Mouse (Mus musculus) cerebellum, adult 2 months (tissue): ENCODE measurements around the gene Actl7a. TPM values are rescaled to one million over a fixed set of nuclear protein-coding genes. Genes with fewer than 3 reads are reported as not detected.

Experiments
- DNase-seq, 2 experiments: peaks; one replicate each; pipeline ENCODE4 v3.0.0; 2021
- H3K27ac ChIP-seq: fragments of 200-500 bp; 2 replicates; pipeline ENCODE4 v1.5.1; 2012; ENCODE audit warnings: low read length, control low read depth, inconsistent platforms; ENCODE audit not compliant: insufficient read depth
- H3K27me3 ChIP-seq: fragments of 200-500 bp; 2 replicates; pipeline ENCODE4 v1.6.1; 2012; ENCODE audit warnings: inconsistent platforms, mild to moderate bottlenecking, low read length, moderate library complexity; ENCODE audit not compliant: control insufficient read depth, insufficient read depth
- H3K4me1 ChIP-seq: fragments of 200-500 bp; 2 replicates; pipeline ENCODE4 v1.6.1; 2011; ENCODE audit warnings: low read length; ENCODE audit not compliant: control insufficient read depth, insufficient read depth
- H3K4me3 ChIP-seq: fragments of 200-500 bp; replicated peaks from 2 replicates; pipeline ENCODE3; 2011; ENCODE audit warnings: mild to moderate bottlenecking, low read depth, low read length, control low read depth; ENCODE audit not compliant: insufficient read depth
- CTCF ChIP-seq: fragments of 200-500 bp; IDR thresholded peaks from 2 replicates; pipeline ENCODE4 v1.5.1; 2011; ENCODE audit warnings: low read depth, mild to moderate bottlenecking, control low read depth, low read length, moderate library complexity, borderline replicate concordance; ENCODE audit not compliant: insufficient read depth
- POLR2A ChIP-seq: fragments of 200-500 bp; IDR thresholded peaks from 2 replicates; pipeline ENCODE4 v1.6.1; 2011; ENCODE audit warnings: low read length, control low read depth, borderline replicate concordance; ENCODE audit not compliant: insufficient read depth
- WGBS: fragments of 180-500 bp; shearing (Covaris S2); methylation state at CpG from one replicate; pipeline ENCODE4 v1.1.7; 2018; 5-methylcytosine and 5-hydroxymethylcytosine counted together
- polyA plus RNA-seq: library from polyadenylated mRNA; depleted of rRNA; stranded (reverse); fragments of >200 nt; gene quantifications from 2 replicates; pipeline ENCODE4 v1.2.3, GENCODE M21; 2012

The Actl7a gene
- polyA plus RNA-seq, 1 experiment = not detected

DNA sequence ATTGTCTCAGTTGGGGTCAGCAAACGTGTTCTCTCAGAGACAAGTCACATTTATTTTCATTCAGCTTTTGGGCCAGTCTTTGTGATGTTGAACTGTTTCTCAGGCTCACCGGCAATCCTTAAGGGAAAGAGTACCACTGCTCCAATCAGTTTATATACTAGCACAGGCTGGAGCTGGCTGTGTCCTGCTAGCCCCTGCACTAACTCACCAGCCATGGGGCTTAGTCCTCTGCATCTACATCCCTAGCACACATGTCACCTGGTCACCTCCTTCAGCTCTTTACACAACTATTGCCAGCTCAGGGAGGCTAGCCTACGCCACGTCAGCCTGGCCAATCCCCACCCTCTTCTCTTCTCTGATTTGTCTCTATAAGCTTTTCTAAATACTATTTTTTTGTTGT lies 515 bp upstream of the Actl7a start:
- 88% methylated on average over 4 of the region's 4 CpGs for WGBS
- no peak for DNase-seq
- H3K4me3 ChIP-seq = no peak overlapping the region
- TF ChIP-seq POLR2A (no peak), CTCF (no peak)
- H3K27me3 ChIP-seq = no peaks in the 10 kb centered on the region
- no peak overlapping the region for H3K27ac ChIP-seq
- H3K4me1 ChIP-seq = no peaks in the 10 kb centered on the region

DNA sequence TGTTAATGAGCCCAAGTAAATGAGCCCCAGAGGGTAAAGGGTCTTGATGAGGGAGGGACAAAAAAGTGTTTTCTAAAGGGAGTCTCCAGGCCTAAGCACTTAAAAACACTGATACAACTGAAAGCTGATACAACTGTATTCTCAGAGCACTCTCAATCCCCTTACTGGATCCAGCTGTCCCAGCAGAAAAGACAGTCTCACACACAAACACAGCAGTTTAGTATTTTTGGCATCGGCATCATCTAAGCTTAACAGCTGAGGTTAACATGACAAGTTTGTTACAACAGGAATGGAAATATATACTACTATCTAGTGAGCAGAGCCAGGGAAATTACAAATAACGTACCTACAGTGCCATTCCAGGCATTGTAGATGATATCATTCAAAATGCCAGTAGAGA lies 3.1 kb downstream of the Actl7a start:
- no peak overlapping the region for H3K4me3 ChIP-seq
- H3K27me3 ChIP-seq = no peaks in the 10 kb centered on the region
- H3K27ac ChIP-seq = no peak overlapping the region
- DNase-seq = no peak
- 97% methylated on average over 2 of the region's 2 CpGs for WGBS
- no peaks in the 10 kb centered on the region for H3K4me1 ChIP-seq
- TF ChIP-seq CTCF (no peak), POLR2A (no peak)

DNA sequence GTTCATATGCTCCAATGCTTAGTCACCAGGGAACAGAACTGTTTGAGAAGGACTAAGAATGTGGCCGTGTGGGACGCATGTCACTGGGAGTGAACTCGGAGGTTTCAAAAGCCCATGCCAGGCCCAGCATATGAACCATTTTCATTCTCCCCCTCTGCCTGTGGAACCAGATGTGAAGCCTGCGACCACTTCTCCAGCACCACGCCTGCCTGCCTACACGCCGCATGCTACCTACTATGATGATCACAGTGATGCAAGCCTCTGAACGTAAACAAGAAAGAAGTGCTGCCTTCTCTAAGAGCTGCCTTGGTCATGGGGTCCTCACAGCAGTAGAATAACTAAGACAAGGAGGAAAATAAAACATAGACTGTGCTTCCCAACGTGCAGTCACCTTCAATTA lies 4.2 kb downstream of the Actl7a start:
- H3K27ac ChIP-seq = no peak overlapping the region
- no peak for DNase-seq
- no peak overlapping the region for H3K4me3 ChIP-seq
- WGBS = 97% methylated on average over 9 of the region's 9 CpGs
- no peak for TF ChIP-seq POLR2A
- TF ChIP-seq CTCF = no peak
- no peaks in the 10 kb centered on the region for H3K4me1 ChIP-seq
- no peaks in the 10 kb centered on the region for H3K27me3 ChIP-seq

DNA sequence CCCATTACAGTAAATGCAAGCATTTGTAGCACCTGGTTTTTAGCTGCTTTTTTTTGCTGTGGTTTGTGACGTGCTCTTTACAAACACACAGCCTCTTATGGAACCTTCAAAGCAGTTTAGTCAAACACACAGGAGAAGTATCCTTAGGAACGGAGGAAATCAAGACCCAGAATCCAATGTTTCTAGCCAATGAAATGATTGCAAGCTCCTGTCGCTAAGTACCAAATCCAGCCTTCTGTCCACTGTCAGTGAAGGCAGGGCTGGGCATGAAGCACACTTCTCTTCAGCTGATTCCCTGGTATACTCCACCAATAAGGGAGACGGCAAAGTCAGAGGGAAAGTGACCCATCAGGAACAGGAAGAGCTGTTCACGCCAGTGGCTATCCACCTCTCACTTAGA lies 12.8 kb downstream of the Actl7a start:
- WGBS = 93% methylated on average over 5 of the region's 5 CpGs
- TF ChIP-seq POLR2A (no peak), CTCF (no peak)
- Histone ChIP-seq H3K4me1 (no peaks in the 10 kb centered on the region), H3K27me3 (no peaks in the 10 kb centered on the region), H3K27ac (no peak overlapping the region), H3K4me3 (no peak overlapping the region)
- no peak for DNase-seq

DNA sequence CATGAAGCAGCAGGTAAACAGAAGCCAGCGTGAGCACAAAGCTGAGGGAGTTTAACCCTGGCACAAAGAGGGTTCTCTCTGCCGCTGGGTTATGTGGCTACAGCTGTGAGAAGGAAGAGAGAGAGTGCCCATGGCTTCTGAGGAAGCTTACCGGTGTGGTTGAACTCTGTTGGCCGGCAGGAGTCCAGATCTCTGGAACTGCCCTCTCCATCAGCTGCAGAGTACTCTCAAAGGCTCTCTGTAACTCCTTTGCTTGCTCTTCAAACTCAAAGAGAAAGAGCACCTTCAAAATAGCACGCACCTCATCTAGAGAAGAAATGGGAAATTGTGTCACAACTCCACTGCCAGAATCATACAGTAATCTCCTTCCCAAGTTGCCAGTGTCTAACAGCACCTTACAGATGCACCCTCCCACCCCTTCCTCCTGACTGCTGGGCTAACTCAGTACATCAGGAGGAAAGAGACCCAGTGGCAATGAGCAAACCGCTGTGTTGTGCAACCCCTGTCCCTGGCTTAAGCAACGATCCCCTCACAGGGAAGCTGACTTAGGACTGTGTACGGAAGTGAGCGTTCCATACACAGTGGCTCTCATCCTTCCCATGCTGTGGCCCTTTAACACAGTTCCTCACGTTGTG lies 13.9 kb downstream of the Actl7a start:
- no peak for DNase-seq
- TF ChIP-seq CTCF (no peak), POLR2A (no peak)
- WGBS = 91% methylated on average over 10 of the region's 10 CpGs
- no peaks in the 10 kb centered on the region for H3K4me1 ChIP-seq
- H3K4me3 ChIP-seq = no peak overlapping the region
- H3K27me3 ChIP-seq = no peaks in the 10 kb centered on the region
- H3K27ac ChIP-seq = no peak overlapping the region

DNA sequence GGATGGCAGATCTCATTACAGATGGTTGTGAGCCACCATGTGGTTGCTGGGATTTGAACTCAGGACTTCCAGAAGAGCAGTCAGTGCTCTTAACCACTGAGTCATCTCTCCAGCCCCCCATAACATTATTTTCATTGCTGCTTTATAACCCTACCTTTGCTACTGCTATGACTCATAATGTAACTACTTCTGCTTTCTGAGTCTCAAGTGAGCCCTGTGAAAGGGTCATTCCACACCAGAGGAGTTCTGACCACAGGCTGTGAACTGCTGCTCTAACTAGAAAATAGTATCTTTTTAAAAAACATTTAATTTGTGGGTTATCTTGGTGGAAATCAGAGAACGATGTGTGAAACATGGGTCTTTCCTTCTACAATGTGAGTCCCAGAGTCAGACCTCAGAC lies 14.5 kb downstream of the Actl7a start:
- Histone ChIP-seq H3K4me3 (no peak overlapping the region), H3K27ac (no peak overlapping the region), H3K4me1 (no peaks in the 10 kb centered on the region), H3K27me3 (no peaks in the 10 kb centered on the region)
- WGBS = 98% methylated on average over 1 of the region's 1 CpGs
- DNase-seq = no peak
- TF ChIP-seq POLR2A (no peak), CTCF (no peak)

DNA sequence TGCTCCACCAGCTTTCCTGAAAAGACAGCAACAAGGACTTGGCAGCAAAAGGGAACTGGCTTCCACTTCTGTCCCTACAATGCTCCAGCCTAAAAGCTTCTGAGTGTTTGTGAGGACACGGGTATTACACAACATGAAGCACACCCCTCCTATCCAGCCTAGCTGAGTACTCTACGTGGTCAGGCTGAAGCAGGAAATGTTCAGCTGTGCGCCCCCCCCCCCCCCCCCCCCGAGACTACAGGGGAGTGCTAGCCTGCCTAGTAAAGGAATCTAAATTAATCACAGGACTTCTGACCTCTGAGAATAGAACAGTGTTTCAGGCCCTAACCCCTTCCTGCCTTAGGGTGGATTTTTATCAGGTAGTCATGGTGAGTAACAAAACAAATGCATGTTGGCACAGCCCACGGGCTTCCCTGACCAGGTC lies 24.7 kb downstream of the Actl7a start:
- H3K27ac ChIP-seq = no peak overlapping the region
- H3K4me1 ChIP-seq = no peaks in the 10 kb centered on the region
- no peak for DNase-seq
- H3K27me3 ChIP-seq = no peaks in the 10 kb centered on the region
- H3K4me3 ChIP-seq = no peak overlapping the region
- no peak for TF ChIP-seq CTCF
- TF ChIP-seq POLR2A = no peak
- 80% methylated on average over 5 of the region's 5 CpGs for WGBS

DNA sequence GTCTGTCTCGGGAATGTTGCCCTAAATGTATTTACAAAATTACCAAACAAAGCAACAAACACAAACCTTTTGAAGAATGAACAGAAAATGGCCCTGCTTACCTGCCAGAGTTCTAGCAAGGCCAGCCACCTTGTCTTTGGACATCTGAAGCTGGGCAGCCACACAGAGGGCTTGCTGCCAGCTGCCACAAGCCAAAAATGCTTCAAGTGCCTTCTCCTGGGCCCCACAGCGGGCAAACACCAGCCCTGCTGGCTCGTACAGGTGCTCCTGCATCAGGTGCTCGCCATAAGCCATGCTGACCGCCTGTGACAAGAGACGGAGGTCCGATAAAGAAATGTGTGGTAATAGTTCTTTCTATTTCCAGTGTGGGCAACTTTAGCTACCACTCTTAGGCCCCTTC lies 25.7 kb downstream of the Actl7a start:
- Histone ChIP-seq H3K27me3 (no peaks in the 10 kb centered on the region), H3K4me1 (no peaks in the 10 kb centered on the region), H3K4me3 (no peak overlapping the region), H3K27ac (no peak overlapping the region)
- no peak for TF ChIP-seq CTCF
- TF ChIP-seq POLR2A = no peak
- DNase-seq = no peak
- WGBS = 77% methylated on average over 7 of the region's 7 CpGs

DNA sequence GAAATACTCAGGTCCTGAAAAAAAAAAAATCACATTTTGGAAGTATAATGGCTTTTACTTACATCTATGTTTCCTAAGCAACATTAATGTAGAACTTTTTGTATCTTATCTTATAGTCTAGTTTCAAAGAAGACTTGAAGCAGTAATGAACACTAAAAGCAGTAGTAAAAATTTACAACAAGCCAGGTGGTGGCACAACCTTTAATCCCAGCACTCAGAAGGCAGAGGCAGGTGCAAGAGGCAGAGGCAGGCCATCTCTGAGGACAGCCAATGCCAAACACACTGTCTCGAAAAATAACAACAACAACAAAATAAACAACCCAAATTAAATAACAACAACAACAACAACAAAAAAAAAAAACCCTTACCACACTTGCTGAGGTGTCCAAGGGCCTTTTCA lies 27.9 kb downstream of the Actl7a start:
- TF ChIP-seq POLR2A (no peak), CTCF (no peak)
- Histone ChIP-seq H3K4me3 (no peak overlapping the region), H3K27ac (no peak overlapping the region), H3K27me3 (no peaks in the 10 kb centered on the region), H3K4me1 (no peaks in the 10 kb centered on the region)
- 86% methylated on average over 1 of the region's 1 CpGs for WGBS
- no peak for DNase-seq
